ENCODE assay signal across 13 mouse cellular contexts in genomic region chr1:171845035-171845754, GRCm38 (mm10). TPM values are rescaled to one million over a fixed set of nuclear protein-coding genes. Genes with fewer than 3 reads are reported as not detected.
DNase-seq lines count a peak whose midpoint lies in the region; ATAC-seq and TF ChIP-seq lines count a peak whose summit lies in the region.
"Had no signal": no experiment of that assay in that cellular context is flagged by ENCODE, and none has a peak within 500 bp of the region (broad histone marks: within the 10 kb centered on the region; RNA-seq: fewer than 3 reads in every experiment).

No protein-coding gene starts in this region.

- TF ChIP-seq CTCF in lung, adult 2 months (IDR thresholded peaks at IDR 0.05; ENCODE audit: insufficient read depth, low read length) = no peak
- no peak for TF ChIP-seq CTCF in liver, adult 2 months (IDR thresholded peaks at IDR 0.05; ENCODE audit: low read depth, low read length)

- H3K9ac ChIP-seq in liver, adult 2 months (ENCODE audit: low read depth, low read length) = no peak overlapping the region
- H3K9ac ChIP-seq in neural tube, embryonic 15.5 days (replicated peaks) = no peak overlapping the region
- H3K9ac ChIP-seq: midbrain, embryonic 12.5 days had no signal

- no peaks in the 10 kb centered on the region for H3K36me3 ChIP-seq in liver, adult 2 months (ENCODE audit: control insufficient read depth, insufficient read depth, low read length)
- H3K36me3 ChIP-seq in neural tube, embryonic 15.5 days = no peaks in the 10 kb centered on the region
- H3K36me3 ChIP-seq: limb, embryonic 10.5 days; midbrain, embryonic 12.5 days had no signal

- ATAC-seq in neural tube, embryonic 15.5 days (ENCODE audit: low FRiP score) = no peak

- peak; percentile 19 for DNase-seq in lung, postnatal 14 days
- DNase-seq in lung, adult 2 months = no peak
- peak; percentile 22 for DNase-seq in liver, adult 2 months (ENCODE audit: extremely low read depth, low read depth, low spot score)
- peak; percentile 66 for DNase-seq in naive thymus-derived CD4-positive, alpha-beta T cell, adult 2 months (ENCODE audit: low read depth)
- DNase-seq in cerebellum, adult 11 months = no peak
- DNase-seq in gastrocnemius, postnatal 10 days = no peak
- no peak for DNase-seq in heart, postnatal 10 days
- DNase-seq: cerebellum, adult 9-11 months; kidney, postnatal 25 days had no signal

- H3K27ac ChIP-seq in liver, adult 2 months (replicated peaks; ENCODE audit: insufficient read depth, low read depth, low read length) = 0 out of 2 replicates have a peak overlapping the region, but pooled peaks have one; percentile 36
- H3K27ac ChIP-seq in neural tube, embryonic 15.5 days (replicated peaks) = no peak overlapping the region
- H3K27ac ChIP-seq: limb, embryonic 10.5 days; midbrain, embryonic 12.5 days had no signal

- H3K27me3 ChIP-seq in liver, adult 2 months (ENCODE audit: control insufficient read depth, insufficient read depth, low read length) = no peaks in the 10 kb centered on the region
- no peaks in the 10 kb centered on the region for H3K27me3 ChIP-seq in neural tube, embryonic 15.5 days (replicated peaks)
- H3K27me3 ChIP-seq: midbrain, embryonic 12.5 days had no signal

- intact Hi-C loops in heart, postnatal 10 days (cut with DNase I) = no loop called here

- H3K4me3 ChIP-seq in lung, adult 2 months (replicated peaks; ENCODE audit: extremely low read depth, low read depth, low read length) = no peak overlapping the region
- no peak overlapping the region for H3K4me3 ChIP-seq in liver, adult 2 months (ENCODE audit: insufficient read depth, low read depth, low read length)
- H3K4me3 ChIP-seq in neural tube, embryonic 15.5 days (replicated peaks) = no peak overlapping the region
- H3K4me3 ChIP-seq: limb, embryonic 10.5 days; midbrain, embryonic 12.5 days had no signal

- no peak for TF ChIP-seq POLR2A in lung, adult 2 months (IDR thresholded peaks at IDR 0.05; ENCODE audit: borderline replicate concordance, extremely low read depth, low read depth, low read length)
- TF ChIP-seq POLR2A in liver, adult 2 months (IDR thresholded peaks at IDR 0.05; ENCODE audit: extremely low read depth, insufficient read depth, low read length) = no peak

- WGBS in lung, adult 2 months = 51% methylated on average over 5 of the region's 5 CpGs
- WGBS in liver, adult 2 months = 67% methylated on average over 5 of the region's 5 CpGs
- WGBS in neural tube, embryonic 15.5 days = 76% methylated on average over 5 of the region's 5 CpGs

- H3K4me2 ChIP-seq in neural tube, embryonic 15.5 days = no peak overlapping the region
- H3K4me2 ChIP-seq: midbrain, embryonic 12.5 days had no signal

- H3K4me1 ChIP-seq in lung, adult 2 months (ENCODE audit: control insufficient read depth, insufficient read depth, low read length) = no peaks in the 10 kb centered on the region
- H3K4me1 ChIP-seq in liver, adult 2 months (ENCODE audit: control insufficient read depth, insufficient read depth, low read length) = no peaks in the 10 kb centered on the region
- H3K4me1 ChIP-seq in neural tube, embryonic 15.5 days = no peaks in the 10 kb centered on the region
- H3K4me1 ChIP-seq: limb, embryonic 10.5 days; midbrain, embryonic 12.5 days had no signal

- no peaks in the 10 kb centered on the region for H3K9me3 ChIP-seq in neural tube, embryonic 15.5 days (replicated peaks)
- H3K9me3 ChIP-seq: limb, embryonic 10.5 days; midbrain, embryonic 12.5 days had no signal

- H3K79me2 ChIP-seq in liver, adult 2 months (ENCODE audit: control insufficient read depth, insufficient read depth, low read length) = no peaks in the 10 kb centered on the region

RNA-seq across cellular contexts. Expression of gene Cd84, which starts 5.7 kb away (rescaled TPM):
- polyA plus RNA-seq in lung, adult 2 months (2012; rRNA removed) = 3.4 and 6.2 TPM in 2 replicates
- 6.2 and 8.9 TPM in 2 replicates for total RNA-seq in liver, adult 2 months (2014; rRNA removed)
- polyA plus RNA-seq in liver, adult 2 months (2012; rRNA removed) = 0.55 and 1.2 TPM in 2 replicates
- 1.4 and 3.6 TPM in 2 replicates for polyA plus RNA-seq in neural tube, embryonic 15.5 days (2015; fragmentation: Nextera tagmentation; extraction: Ambion mirVana)
- 1 to 10 TPM; 2.1 to 5.0 TPM for total RNA-seq in gastrocnemius, postnatal 10 days (2021)
- 1 to 10 TPM; 1.8 to 2.5 TPM for total RNA-seq in heart, postnatal 10 days (2021)

RNA-seq across cellular contexts. Expression of gene Gm10521, which starts 50.3 kb away (rescaled TPM):
- polyA plus RNA-seq in lung, adult 2 months (2012; rRNA removed) = 0.72 and 1.1 TPM in 2 replicates
- 0.37 and 0.40 TPM in 2 replicates for total RNA-seq in liver, adult 2 months (2014; rRNA removed)
- 0.19 and 0.38 TPM in 2 replicates for polyA plus RNA-seq in liver, adult 2 months (2012; rRNA removed)
- polyA plus RNA-seq in neural tube, embryonic 15.5 days (2015; fragmentation: Nextera tagmentation; extraction: Ambion mirVana) = not detected in 2 replicates
- total RNA-seq in gastrocnemius, postnatal 10 days (2021) = under 1 TPM in 1 of 2 experiments, not detected in 1; 0.20 TPM
- under 1 TPM; 0.10 to 0.17 TPM for total RNA-seq in heart, postnatal 10 days (2021)
- polyA plus RNA-seq: hindbrain, embryonic 11.5 days; limb, embryonic 10.5 days had no signal

Comparison
In these comparisons a context has a peak if more than half of its experiments do, and no peak if none do; other contexts are left out.
1. DNase-seq: peak in lung, postnatal 14 days (single experiment), liver, adult 2 months (single experiment) and naive thymus-derived CD4-positive, alpha-beta T cell, adult 2 months (single experiment); none in lung, adult 2 months (single experiment), cerebellum, adult 11 months (single experiment), gastrocnemius, postnatal 10 days (single experiment) and heart, postnatal 10 days (0 of 2).